Mouse (Mus musculus) gastrocnemius, postnatal 4 days (tissue): ENCODE measurements around the gene Zap70. TPM values are rescaled to one million over a fixed set of nuclear protein-coding genes. Genes with fewer than 3 reads are reported as not detected.
A peak's percentile ranks its signal among the peaks of the same experiment; 100 is the strongest.
"Not testable (repeated sequence)": the region's sequence is repeated elsewhere in the genome, so short reads cannot be mapped to it uniquely, and the experiment has no call there.

Experiments used
- DNase-seq, 2 experiments: peaks; one replicate each; pipeline ENCODE4 v3.0.0; 2021 to 2022; ENCODE audit warnings: low spot score in 2 of 2, mixed read lengths in 2 of 2
- total RNA-seq, 2 experiments: library from RNA; stranded (reverse); gene quantifications; 2 replicates each; pipeline ENCODE4 v1.2.3; 2021

Zap70 gene
- total RNA-seq, 2 experiments from 2014 or later, result 0.21 to 0.49 TPM

GRCm38 (mm10) chr1:36772198-36772934 lies 10.8 kb downstream of the Zap70 start:
- no peak for DNase-seq

- no peak for DNase-seq
Observed at GRCm38 (mm10) chr1:36780793-36781192, 19.2 kb downstream of the Zap70 start.

DNA sequence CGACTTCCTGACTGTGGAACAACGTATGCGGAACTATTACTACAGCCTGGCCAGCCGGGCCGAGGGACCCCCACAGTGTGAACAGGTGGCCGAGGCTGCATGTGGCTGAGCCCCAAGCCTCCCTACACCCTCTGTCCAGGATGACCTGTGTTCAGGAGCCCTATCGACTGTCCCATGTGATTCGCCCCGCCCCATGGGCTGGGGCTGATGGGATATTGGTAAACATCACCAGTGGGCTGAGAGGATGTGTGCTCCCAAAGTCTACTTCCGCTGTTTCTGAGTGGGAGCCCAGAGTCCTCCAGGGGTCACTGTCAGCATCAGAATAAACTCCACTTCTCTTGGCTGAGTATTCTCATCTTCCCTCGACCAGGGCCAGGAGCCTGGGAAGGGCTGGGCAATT lies 20.9 kb downstream of the Zap70 start:
- DNase-seq, result no peak

GRCm38 (mm10) chr1:36784365-36785134 lies 23.0 kb downstream of the Zap70 start:
- DNase-seq, result peak; percentile 60 to 70

GRCm38 (mm10) chr1:36785238-36785641 lies 23.6 kb downstream of the Zap70 start:
- no peak for DNase-seq

DNA sequence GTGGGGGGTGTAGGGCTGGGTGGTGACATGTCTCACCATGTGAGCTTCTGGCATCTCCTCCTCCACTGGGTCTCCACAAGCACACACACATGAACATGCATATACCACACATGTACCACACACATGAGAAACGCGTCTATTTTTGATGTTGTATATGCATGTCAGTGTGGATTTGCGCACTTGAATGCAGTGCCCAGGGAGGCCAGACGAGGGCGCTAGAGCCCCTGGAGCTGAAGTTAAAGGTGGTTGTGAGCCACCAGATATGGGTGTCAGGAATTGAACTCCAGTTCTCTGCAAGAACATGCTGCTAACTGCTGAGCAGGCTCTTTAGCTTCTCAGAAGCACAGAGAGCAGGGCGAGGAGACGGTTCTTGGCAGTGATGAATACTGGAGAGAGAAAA lies 24.8 kb downstream of the Zap70 start:
- no peak for DNase-seq

DNA sequence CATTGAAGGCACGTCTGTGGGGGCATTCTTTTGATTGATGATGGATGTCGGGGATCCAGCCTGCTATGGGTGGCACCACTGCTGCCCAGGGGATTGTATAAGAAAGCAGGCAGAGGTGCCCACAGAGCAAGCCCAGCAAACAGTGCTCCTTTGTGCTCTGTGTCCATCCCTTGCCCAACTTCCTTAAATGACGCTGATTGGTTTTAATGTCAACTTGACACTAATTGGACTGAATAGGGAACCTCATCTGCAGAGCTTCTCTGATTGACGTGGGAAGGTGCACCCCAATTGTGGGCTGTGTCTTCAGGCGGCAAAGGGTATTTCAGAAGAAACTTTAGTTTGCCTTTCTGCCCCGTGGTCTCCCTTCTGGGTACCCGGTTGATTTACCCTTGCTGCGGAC lies 27.8 kb downstream of the Zap70 start:
- DNase-seq, result no peak

- no peak for DNase-seq
Observed at GRCm38 (mm10) chr1:36796711-36797110, 35.1 kb downstream of the Zap70 start.

GRCm38 (mm10) chr1:36797481-36797880 lies 35.9 kb downstream of the Zap70 start:
- no peak for DNase-seq

DNA sequence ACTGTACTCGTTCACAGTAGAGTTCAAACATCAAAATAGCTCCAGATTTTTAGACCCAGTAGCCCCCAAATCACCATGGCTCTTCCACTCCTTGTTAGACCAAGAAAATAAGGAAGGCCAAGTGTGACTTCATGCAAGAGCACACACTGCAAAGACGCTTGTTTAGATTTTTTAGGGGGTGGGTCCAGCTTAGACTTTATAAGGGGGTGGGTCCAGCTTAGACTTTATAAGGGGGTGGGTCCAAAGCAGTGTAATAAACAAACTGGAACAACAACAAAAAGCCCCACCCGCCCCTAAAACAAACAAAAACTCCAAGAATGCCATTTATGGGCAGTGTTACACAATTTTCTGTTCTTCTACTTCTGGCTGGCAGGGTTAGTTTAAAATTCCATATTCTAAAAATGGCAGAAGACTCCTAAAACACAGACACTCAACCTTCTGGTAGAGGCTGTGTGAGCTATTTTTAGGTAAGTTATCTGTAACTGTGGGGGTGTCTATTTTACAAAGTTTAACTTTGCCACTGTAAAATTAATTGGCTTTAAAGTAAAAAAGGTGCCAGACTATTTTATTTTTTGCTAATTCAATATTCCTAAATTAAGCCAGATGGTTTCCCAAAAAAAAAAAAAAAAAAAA lies 38.9 kb downstream of the Zap70 start:
- no peak for DNase-seq

DNA sequence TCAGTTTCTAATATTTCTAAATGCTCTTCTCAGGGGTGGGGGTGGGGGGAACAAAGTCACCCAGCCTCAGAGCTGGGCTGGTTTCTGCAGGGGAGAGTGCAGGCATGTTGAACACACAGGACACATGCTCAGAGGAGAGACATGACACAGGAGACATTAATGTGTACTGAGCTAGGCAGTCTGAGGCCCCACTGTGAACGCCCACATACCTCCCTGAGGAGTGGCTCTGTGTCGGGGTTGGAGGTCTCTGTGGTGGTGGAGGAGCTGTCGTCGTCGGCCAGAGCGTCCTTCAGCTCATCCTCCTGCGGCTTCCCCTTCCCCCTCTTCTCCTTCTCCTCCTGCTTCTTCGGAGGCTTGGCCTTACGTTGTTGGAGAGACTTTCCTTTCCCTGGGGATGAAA lies 42.7 kb downstream of the Zap70 start:
- DNase-seq, result no peak

DNA sequence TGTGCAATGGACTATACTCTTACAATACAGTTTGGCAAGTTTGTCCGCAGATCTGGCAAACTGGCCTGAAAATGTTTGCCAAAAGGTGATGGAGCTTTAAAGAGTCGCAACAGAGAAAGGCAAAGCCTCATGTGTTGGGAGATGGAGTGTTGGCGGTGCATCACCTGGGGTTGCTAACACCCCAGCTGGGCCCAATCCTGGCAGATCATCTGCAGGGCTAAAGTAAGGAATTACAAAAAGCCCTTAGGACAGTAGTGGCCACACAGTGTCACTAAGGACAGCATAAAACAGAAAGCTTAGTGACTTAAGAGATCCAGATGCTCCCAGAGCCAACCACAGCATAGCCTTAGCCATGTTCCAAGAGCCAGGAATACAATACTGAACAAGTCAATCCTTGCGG lies 43.2 kb downstream of the Zap70 start:
- DNase-seq, result no peak

GRCm38 (mm10) chr1:36806181-36806905 lies 44.7 kb downstream of the Zap70 start:
- DNase-seq, result no peak

GRCm38 (mm10) chr1:36807086-36807485 lies 45.5 kb downstream of the Zap70 start:
- DNase-seq, result no peak

DNA sequence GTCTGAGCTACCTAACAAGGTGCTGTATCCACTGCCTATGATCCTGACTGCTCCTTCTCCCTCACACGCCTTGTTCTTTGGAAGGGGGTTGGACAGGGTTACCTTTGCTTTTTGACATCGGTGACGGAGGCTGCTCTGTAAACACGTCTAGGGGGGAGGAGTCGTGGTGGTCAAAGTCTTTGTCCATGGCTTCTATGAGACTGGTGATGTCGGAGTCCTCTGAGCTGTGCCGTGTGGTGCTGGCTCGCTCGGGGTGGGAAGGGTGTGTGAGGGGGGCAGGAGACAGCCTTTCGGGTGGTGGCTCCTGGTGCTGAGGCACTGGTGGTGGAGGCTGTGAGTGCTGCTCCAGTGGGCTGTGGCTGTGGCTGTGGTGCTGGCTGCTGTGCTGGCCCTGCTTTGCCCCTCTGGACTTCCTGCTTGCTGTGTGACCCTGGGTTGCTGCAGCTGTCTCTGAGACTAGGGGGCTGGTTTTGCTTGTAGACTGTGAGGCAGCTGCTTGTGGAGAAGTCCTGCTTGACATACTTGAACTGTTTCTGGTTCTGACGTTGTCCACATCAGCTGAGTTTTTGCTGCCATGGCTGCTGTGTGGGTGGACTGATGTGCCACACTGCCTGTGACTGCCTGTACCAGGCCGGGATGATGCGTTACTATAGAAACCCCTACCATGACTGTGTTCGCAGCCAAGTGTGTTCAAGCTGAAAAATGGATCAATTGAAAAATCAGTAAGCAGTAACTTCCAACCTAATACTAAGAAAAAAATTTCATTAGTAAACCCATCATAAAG lies 46.4 kb downstream of the Zap70 start:
- no peak for DNase-seq

GRCm38 (mm10) chr1:36811806-36812205 lies 50.2 kb downstream of the Zap70 start:
- DNase-seq, result no peak

DNA sequence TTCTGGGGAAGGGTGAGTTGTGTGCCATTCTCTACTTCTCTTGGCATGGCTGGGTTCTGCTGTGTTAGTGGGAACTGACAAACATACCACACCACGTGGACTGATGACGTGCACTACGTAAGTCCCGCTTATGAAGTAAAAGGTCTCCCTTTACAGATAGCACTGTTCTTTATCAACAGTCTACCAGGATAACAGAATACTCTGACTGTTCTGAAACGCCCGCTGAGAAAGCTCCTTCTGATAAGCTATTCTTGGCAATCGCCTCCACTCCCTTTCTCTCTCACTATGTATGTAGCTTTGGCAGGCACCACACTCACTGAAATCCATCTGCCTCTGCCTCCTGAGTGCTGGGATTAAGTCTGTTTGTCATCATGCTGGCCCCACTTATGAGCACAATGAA lies 51.8 kb downstream of the Zap70 start:
- DNase-seq, result no peak

DNA sequence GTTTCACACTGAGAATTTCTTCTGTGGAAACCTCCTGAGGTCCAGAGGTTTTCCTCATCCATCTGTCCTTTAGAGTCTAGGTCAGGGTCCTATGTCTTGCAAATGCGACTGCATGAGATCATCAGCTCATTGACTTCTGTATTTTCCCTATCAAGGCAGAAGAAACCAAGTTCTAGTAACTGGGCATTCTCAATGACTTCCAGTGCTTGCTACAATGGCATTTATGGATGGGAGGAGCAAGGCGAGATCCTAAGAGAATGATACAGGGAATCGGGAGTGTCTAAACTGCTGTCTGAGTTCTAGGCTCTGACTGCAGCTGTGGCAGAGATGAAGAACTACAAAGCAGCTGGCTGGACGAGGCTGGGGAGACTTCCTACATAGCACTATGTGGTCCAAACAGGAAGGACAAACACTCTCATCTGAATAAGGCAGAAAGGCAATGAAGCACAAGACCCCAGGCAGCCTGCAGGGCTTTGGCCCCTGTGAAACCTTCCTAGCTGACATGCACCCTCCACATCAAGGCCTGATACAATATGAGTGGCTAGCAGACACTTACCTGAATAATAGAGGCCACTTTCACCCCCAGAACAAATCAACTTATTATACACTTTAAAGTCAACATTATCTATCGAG lies 52.8 kb downstream of the Zap70 start:
- DNase-seq, result no peak

- no peak for DNase-seq
Observed at GRCm38 (mm10) chr1:36815166-36815565, 53.6 kb downstream of the Zap70 start.

- not testable (repeated sequence) for DNase-seq
Observed at GRCm38 (mm10) chr1:36821918-36822317, 60.3 kb downstream of the Zap70 start.
